Mouse (Mus musculus) E14TG2a.4 (cell line): ENCODE results near the gene Kpna3.

Experiments used
- CTCF ChIP-seq: conservative IDR thresholded peaks from 2 replicates; pipeline ENCODE4 v1.5.1; 2014; ENCODE audit warnings: low read length
- NANOG ChIP-seq: IDR thresholded peaks from 2 replicates; pipeline ENCODE4 v1.6.1; 2014; ENCODE audit warnings: borderline replicate concordance, low read length, mixed read lengths

DNA sequence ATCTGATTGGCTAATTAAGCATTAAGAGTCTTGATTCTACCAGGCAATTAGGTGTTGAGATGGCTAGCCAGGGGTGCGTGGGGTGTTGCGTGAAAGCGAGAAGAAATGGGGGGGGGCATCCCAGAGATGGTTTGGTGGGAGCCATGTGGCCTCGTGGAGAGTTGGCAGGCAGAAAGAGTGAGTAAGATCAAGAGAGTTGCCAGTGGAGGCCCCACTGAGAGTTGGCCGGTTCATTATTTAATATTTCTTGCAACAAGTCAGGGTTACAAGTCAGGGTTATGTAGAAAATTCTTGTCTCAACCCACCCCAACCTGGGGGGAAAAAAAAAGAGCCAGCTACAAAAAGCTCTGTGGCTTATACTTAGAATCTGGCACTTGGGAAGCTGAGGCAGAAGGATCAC is 24.4 kb downstream of the Kpna3 start:
- TF ChIP-seq CTCF = no peak
- no peak for TF ChIP-seq NANOG
